29 mouse cellular contexts compared by ENCODE assay signal in the genomic region with DNA sequence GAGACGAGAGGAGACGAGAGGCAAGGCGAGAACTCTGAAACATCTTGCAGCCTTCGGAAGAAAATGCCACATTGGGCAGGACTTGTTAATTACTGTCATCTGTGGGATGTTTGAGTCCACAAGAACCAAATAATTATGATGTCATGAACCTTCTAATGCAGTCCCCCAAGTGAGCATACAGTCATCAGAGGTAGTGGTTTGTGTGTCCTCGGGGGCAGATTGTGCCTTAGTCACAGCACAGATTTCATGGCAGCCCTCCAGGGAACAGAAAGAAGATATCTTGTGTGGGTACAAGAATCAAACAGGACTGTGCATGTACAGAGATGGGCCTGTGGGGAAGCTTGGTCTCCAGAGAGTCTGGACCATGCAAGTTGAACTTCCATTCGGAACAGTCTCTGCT. TPM values are rescaled to one million over a fixed set of nuclear protein-coding genes. Genes with fewer than 3 reads are reported as not detected.
DNase-seq lines count a peak whose midpoint lies in the region; ATAC-seq and TF ChIP-seq lines count a peak whose summit lies in the region.
"Had no signal": no experiment of that assay in that cellular context is flagged by ENCODE, and none has a peak within 500 bp of the region (broad histone marks: within the 10 kb centered on the region; RNA-seq: fewer than 3 reads in every experiment).

No protein-coding gene starts in this region.

- H3K9me3 ChIP-seq in hindbrain, embryonic 16.5 days (ENCODE audit: control insufficient read depth, low read length): no peaks in the 10 kb centered on the region
- H3K9me3 ChIP-seq: embryonic facial prominence, embryonic 12.5 days; embryonic facial prominence, embryonic 15.5 days; heart, embryonic 12.5 days; heart, embryonic 15.5 days; hindbrain, embryonic 10.5 days; hindbrain, embryonic 13.5 days had no signal

- H3K4me3 ChIP-seq in myocyte: no peak overlapping the region
- no peak overlapping the region for H3K4me3 ChIP-seq in hindbrain, embryonic 16.5 days (ENCODE audit: low read length)
- H3K4me3 ChIP-seq: embryonic facial prominence, embryonic 12.5 days; embryonic facial prominence, embryonic 15.5 days; heart, embryonic 12.5 days; heart, embryonic 15.5 days; hindbrain, embryonic 10.5 days; hindbrain, embryonic 13.5 days had no signal

- no peaks in the 10 kb centered on the region for H3K79me2 ChIP-seq in myocyte (ENCODE audit: control insufficient read depth, insufficient read depth)

- DNase-seq in layer of hippocampus, adult 9-10 months (ENCODE audit: low spot score): peak; percentile 48
- no peak for DNase-seq in layer of hippocampus, postnatal 36 days
- peak; percentile 14 for DNase-seq in NIH3T3 (ENCODE audit: low read depth)
- DNase-seq: adrenal gland, adult 8-10 months; cerebellum, adult 11 months; cerebellum, adult 2 months; cerebellum, adult 9-11 months; cerebellum, postnatal 25 days; forebrain, postnatal 0 days; gastrocnemius, postnatal 10 days; gastrocnemius, postnatal 36 days; heart, adult 18-20 months; heart, postnatal 10 days; heart, postnatal 36 days had no signal

- H3K4me1 ChIP-seq in hindbrain, embryonic 16.5 days (ENCODE audit: control insufficient read depth, insufficient read depth, low read depth, low read length): no peaks in the 10 kb centered on the region
- H3K4me1 ChIP-seq: embryonic facial prominence, embryonic 12.5 days; embryonic facial prominence, embryonic 15.5 days; heart, embryonic 12.5 days; heart, embryonic 15.5 days; hindbrain, embryonic 10.5 days; hindbrain, embryonic 13.5 days had no signal

- H3K27me3 ChIP-seq in myocyte (ENCODE audit: control insufficient read depth, insufficient read depth, insufficient read length): no peaks in the 10 kb centered on the region
- H3K27me3 ChIP-seq in hindbrain, embryonic 16.5 days (replicated peaks; ENCODE audit: control insufficient read depth, insufficient read depth, low read length): no peaks in the 10 kb centered on the region
- H3K27me3 ChIP-seq: embryonic facial prominence, embryonic 12.5 days; embryonic facial prominence, embryonic 15.5 days; heart, embryonic 12.5 days; heart, embryonic 15.5 days; hindbrain, embryonic 13.5 days; Patski had no signal

- no peak for ATAC-seq in hindbrain, embryonic 16.5 days
- no peak for ATAC-seq in frontal cortex, adult (ENCODE audit: low TSS enrichment)
- ATAC-seq: forebrain, embryonic 14.5 days; forebrain, postnatal 0 days; hindbrain, postnatal 0 days; inflammation-experienced regulatory T-cells, adult 6 months; intestine, embryonic 16.5 days; Patski had no signal

- no peak overlapping the region for H3ac ChIP-seq in myocyte (ENCODE audit: control insufficient read depth, insufficient read length)

- no peak for TF ChIP-seq POLR2A in myocyte (IDR thresholded peaks at IDR 0.05; ENCODE audit: insufficient read length, low read depth)

- H3K36me3 ChIP-seq in myocyte (ENCODE audit: control insufficient read depth, insufficient read depth): no peaks in the 10 kb centered on the region
- no peaks in the 10 kb centered on the region for H3K36me3 ChIP-seq in hindbrain, embryonic 16.5 days (ENCODE audit: control insufficient read depth, insufficient read depth, low read length)
- H3K36me3 ChIP-seq: embryonic facial prominence, embryonic 12.5 days; embryonic facial prominence, embryonic 15.5 days; heart, embryonic 12.5 days; heart, embryonic 15.5 days; hindbrain, embryonic 10.5 days; hindbrain, embryonic 13.5 days had no signal

- no peak overlapping the region for H3K27ac ChIP-seq in hindbrain, embryonic 16.5 days (ENCODE audit: low read depth, low read length)
- H3K27ac ChIP-seq: embryonic facial prominence, embryonic 12.5 days; embryonic facial prominence, embryonic 15.5 days; heart, embryonic 15.5 days; hindbrain, embryonic 10.5 days; hindbrain, embryonic 13.5 days; hindbrain, postnatal 0 days had no signal

- H3K9ac ChIP-seq in hindbrain, embryonic 16.5 days (ENCODE audit: low read depth, low read length): no peak overlapping the region
- H3K9ac ChIP-seq: embryonic facial prominence, embryonic 12.5 days; embryonic facial prominence, embryonic 15.5 days; forebrain, postnatal 0 days; heart, embryonic 12.5 days; heart, embryonic 15.5 days; hindbrain, embryonic 13.5 days had no signal

- H3K4me2 ChIP-seq in myocyte (ENCODE audit: low read depth): peak overlapping the region; percentile 8
- no peak overlapping the region for H3K4me2 ChIP-seq in hindbrain, embryonic 16.5 days (ENCODE audit: low read length)
- H3K4me2 ChIP-seq: embryonic facial prominence, embryonic 12.5 days; embryonic facial prominence, embryonic 15.5 days; heart, embryonic 12.5 days; heart, embryonic 15.5 days; hindbrain, embryonic 13.5 days had no signal

- WGBS in hindbrain, embryonic 16.5 days: 95% methylated on average over 6 of the region's 6 CpGs

TF ChIP-seq in myocyte, 11 proteins besides CTCF, POLR2A, EP300 and RAD21:
- TF ChIP-seq TCF3 (IDR thresholded peaks at IDR 0.05; ENCODE audit: insufficient read length, low read depth) (no peak), POLR2AphosphoS2 (IDR thresholded peaks at IDR 0.05; ENCODE audit: insufficient read length, low read depth) (no peak), MYOG (IDR thresholded peaks at IDR 0.05; ENCODE audit: control insufficient read depth in 1 of 3, insufficient read depth in 1 of 3, insufficient read length in 2 of 3, low read depth in 2 of 3) (no peak), MAX (IDR thresholded peaks at IDR 0.05; ENCODE audit: low read depth) (no peak), E2F4 (IDR thresholded peaks at IDR 0.05; ENCODE audit: insufficient read depth) (no peak), SRF (IDR thresholded peaks at IDR 0.05; ENCODE audit: control insufficient read depth, insufficient read length, low read depth) (no peak), MYOD1 (IDR thresholded peaks at IDR 0.05; ENCODE audit: control insufficient read depth in 1 of 3, insufficient read length in 2 of 3, low read depth in 2 of 3) (no peak), CEBPB (IDR thresholded peaks at IDR 0.05; ENCODE audit: insufficient read depth, poor library complexity, severe bottlenecking) (no peak), TCF12 (IDR thresholded peaks at IDR 0.05; ENCODE audit: insufficient read depth, poor library complexity, severe bottlenecking) (no peak), USF1 (IDR thresholded peaks at IDR 0.05; ENCODE audit: low read depth) (no peak), REST (IDR thresholded peaks at IDR 0.05; ENCODE audit: insufficient read depth, insufficient read length) (no peak)

RNA-seq across cellular contexts. Expression of gene Kcnf1, which starts 17.5 kb away (rescaled TPM):
- 10 to 100 TPM; 35.2 to 40.0 TPM for total RNA-seq in layer of hippocampus, postnatal 36 days (2021)
- 1.7 TPM for polyA plus RNA-seq in myocyte (2012; fragmentation: generic; extraction: Trizol)
- polyA plus RNA-seq in hindbrain, embryonic 16.5 days (2015; fragmentation: Nextera tagmentation; extraction: Ambion mirVana): 4.9 and 5.6 TPM in 2 replicates
- total RNA-seq: common myeloid progenitor, adult 5-6 weeks; heart, adult 18-20 months; heart, postnatal 10 days; heart, postnatal 36 days had no signal

Comparison
In these comparisons a context has a peak if more than half of its experiments do, and no peak if none do; other contexts are left out.
1. DNase-seq: peak in layer of hippocampus, adult 9-10 months (single experiment) and NIH3T3 (single experiment); none in layer of hippocampus, postnatal 36 days (0 of 2).